ENCODE assay signal across 23 mouse cellular contexts in genomic region chr1:62914495-62914894, GRCm38 (mm10).
DNase-seq lines count a peak whose midpoint lies in the region; ATAC-seq and TF ChIP-seq lines count a peak whose summit lies in the region.
"Had no signal": no experiment of that assay in that cellular context is flagged by ENCODE, and none has a peak within 500 bp of the region (broad histone marks: within the 10 kb centered on the region; RNA-seq: fewer than 3 reads in every experiment).

No protein-coding gene starts in this region.

- DNase-seq in forebrain, embryonic 10.5 days (ENCODE audit: extremely low spot score, low spot score): peak; percentile 4
- DNase-seq in forebrain, embryonic 11.5 days (ENCODE audit: low spot score): no peak
- peak; percentile 69 for DNase-seq in brain, embryonic 14.5 days (ENCODE audit: low read depth)
- DNase-seq in heart, adult 8-10 months (ENCODE audit: low spot score): no peak
- no peak for DNase-seq in kidney, postnatal 36 days
- DNase-seq: adrenal gland, adult 8-10 months; adrenal gland, postnatal 25 days; cerebellum, adult 2 months; cerebellum, adult 9-11 months; cerebellum, postnatal 25 days; gastrocnemius, postnatal 10 days; gastrocnemius, postnatal 36 days; heart, adult 2 months; kidney, adult 2 months had no signal

- H3K4me3 ChIP-seq in forebrain, embryonic 10.5 days: no peak overlapping the region
- no peak overlapping the region for H3K4me3 ChIP-seq in forebrain, embryonic 11.5 days (ENCODE audit: low read depth, low read length)
- no peak overlapping the region for H3K4me3 ChIP-seq in forebrain, embryonic 16.5 days (replicated peaks; ENCODE audit: low read length)
- H3K4me3 ChIP-seq: embryonic facial prominence, embryonic 12.5 days; embryonic facial prominence, embryonic 15.5 days; heart, adult 2 months; hindbrain, embryonic 10.5 days; hindbrain, embryonic 13.5 days had no signal

- no peaks in the 10 kb centered on the region for H3K9me3 ChIP-seq in forebrain, embryonic 10.5 days
- H3K9me3 ChIP-seq in forebrain, embryonic 11.5 days (ENCODE audit: control insufficient read depth, low read length): no peaks in the 10 kb centered on the region
- H3K9me3 ChIP-seq in forebrain, embryonic 16.5 days (ENCODE audit: control insufficient read depth, low read length): no peaks in the 10 kb centered on the region
- H3K9me3 ChIP-seq: embryonic facial prominence, embryonic 12.5 days; embryonic facial prominence, embryonic 15.5 days; hindbrain, embryonic 10.5 days; hindbrain, embryonic 13.5 days had no signal

- H3K36me3 ChIP-seq in forebrain, embryonic 10.5 days (replicated peaks): no peaks in the 10 kb centered on the region
- H3K36me3 ChIP-seq in forebrain, embryonic 11.5 days (ENCODE audit: control insufficient read depth, insufficient read depth, low read length): no peaks in the 10 kb centered on the region
- no peaks in the 10 kb centered on the region for H3K36me3 ChIP-seq in forebrain, embryonic 16.5 days (ENCODE audit: control insufficient read depth, insufficient read depth)
- H3K36me3 ChIP-seq: embryonic facial prominence, embryonic 12.5 days; embryonic facial prominence, embryonic 15.5 days; hindbrain, embryonic 10.5 days; hindbrain, embryonic 13.5 days had no signal

- no peak overlapping the region for H3K4me2 ChIP-seq in forebrain, embryonic 11.5 days (ENCODE audit: low read depth, low read length, severe bottlenecking)
- H3K4me2 ChIP-seq in forebrain, embryonic 16.5 days (ENCODE audit: low read length): no peak overlapping the region
- H3K4me2 ChIP-seq: embryonic facial prominence, embryonic 12.5 days; embryonic facial prominence, embryonic 15.5 days; heart, embryonic 11.5 days; hindbrain, embryonic 13.5 days had no signal

- no peak for ATAC-seq in forebrain, embryonic 11.5 days (replicated peaks; ENCODE audit: low FRiP score)
- ATAC-seq in forebrain, embryonic 16.5 days: peak; percentile 93
- ATAC-seq: activated CD4-positive, CD25-positive, alpha-beta regulatory T cell, adult 4 months; hindbrain, embryonic 16.5 days; intestine, postnatal 0 days had no signal

- 89% methylated on average over 6 of the region's 6 CpGs for WGBS in forebrain, embryonic 10.5 days
- 69% methylated on average over 6 of the region's 6 CpGs for WGBS in forebrain, embryonic 11.5 days
- 43% methylated on average over 6 of the region's 6 CpGs for WGBS in forebrain, embryonic 16.5 days

- no peak for TF ChIP-seq CTCF in brain, embryonic 14.5 days (IDR thresholded peaks at IDR 0.05; ENCODE audit: borderline replicate concordance, extremely low read depth, insufficient read depth, insufficient read length)

- 0 out of 2 replicates have a peak, but pooled peaks cover 9% of the 10 kb centered on the region for H3K27me3 ChIP-seq in forebrain, embryonic 10.5 days (ENCODE audit: poor library complexity, severe bottlenecking)
- H3K27me3 ChIP-seq in forebrain, embryonic 11.5 days (ENCODE audit: control insufficient read depth, insufficient read depth, low read length): no peaks in the 10 kb centered on the region
- no peaks in the 10 kb centered on the region for H3K27me3 ChIP-seq in forebrain, embryonic 16.5 days (replicated peaks; ENCODE audit: control insufficient read depth, insufficient read depth, low read length)
- H3K27me3 ChIP-seq: embryonic facial prominence, embryonic 12.5 days; embryonic facial prominence, embryonic 15.5 days; hindbrain, embryonic 13.5 days had no signal

- TF ChIP-seq POLR2A in brain, embryonic 14.5 days (IDR thresholded peaks at IDR 0.05; ENCODE audit: borderline replicate concordance, extremely low read depth, insufficient read depth, insufficient read length, poor library complexity, severe bottlenecking): no peak

- peaks cover 11% of the 10 kb centered on the region for H3K4me1 ChIP-seq in forebrain, embryonic 10.5 days
- no peaks in the 10 kb centered on the region; the same call in 1 of the 2 replicates for H3K4me1 ChIP-seq in forebrain, embryonic 11.5 days (replicated peaks; ENCODE audit: control insufficient read depth, insufficient read depth, low read length)
- H3K4me1 ChIP-seq in forebrain, embryonic 16.5 days (replicated peaks; ENCODE audit: control insufficient read depth, insufficient read depth, low read length): peaks cover 11% of the 10 kb centered on the region

- no peak overlapping the region for H3K27ac ChIP-seq in forebrain, embryonic 10.5 days
- H3K27ac ChIP-seq in forebrain, embryonic 11.5 days (ENCODE audit: low read depth, low read length): no peak overlapping the region
- no peak overlapping the region for H3K27ac ChIP-seq in forebrain, embryonic 16.5 days (ENCODE audit: low read length)
- H3K27ac ChIP-seq: embryonic facial prominence, embryonic 12.5 days; embryonic facial prominence, embryonic 15.5 days; heart, adult 2 months; hindbrain, embryonic 10.5 days; hindbrain, embryonic 13.5 days had no signal

- no peak overlapping the region for H3K9ac ChIP-seq in forebrain, embryonic 11.5 days (ENCODE audit: low read length)
- no peak overlapping the region for H3K9ac ChIP-seq in forebrain, embryonic 16.5 days (replicated peaks; ENCODE audit: low read depth, low read length)
- H3K9ac ChIP-seq: embryonic facial prominence, embryonic 12.5 days; embryonic facial prominence, embryonic 15.5 days; hindbrain, embryonic 13.5 days had no signal

Comparison
In these comparisons a context has a peak if more than half of its experiments do, and no peak if none do; other contexts are left out.
1. DNase-seq: peak in forebrain, embryonic 10.5 days (single experiment) and brain, embryonic 14.5 days (single experiment); none in forebrain, embryonic 11.5 days (single experiment), heart, adult 8-10 months (single experiment) and kidney, postnatal 36 days (0 of 2).